Mouse (Mus musculus): Measurements from ENCODE around the gene Lamc3. TPM values are rescaled to one million over a fixed set of nuclear protein-coding genes. Genes with fewer than 3 reads are reported as not detected.

Gene Lamc3
- polyA plus RNA-seq (2017; shearing (Covaris generic)), result not detected

DNA sequence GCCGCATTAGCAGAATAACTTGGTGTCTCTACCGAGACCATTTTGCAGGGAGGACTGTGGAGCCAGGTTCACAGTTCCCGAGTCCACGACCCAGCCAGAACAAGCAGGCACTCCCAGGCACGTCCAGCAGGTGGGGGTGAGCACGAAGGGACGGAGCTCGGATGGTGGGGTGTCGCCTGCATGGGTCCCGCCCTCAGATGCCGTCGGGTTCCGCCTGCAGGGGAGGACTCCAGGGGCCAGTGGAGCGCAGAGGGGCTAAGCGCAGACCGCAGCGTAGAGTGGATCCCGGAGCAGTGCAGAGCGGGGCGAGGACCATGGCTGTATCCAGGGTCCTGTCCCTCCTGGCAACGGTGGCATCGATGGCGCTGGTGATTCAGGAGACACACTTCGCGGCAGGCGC is at the start of gene Lamc3:
TSS of gene Lamc3 (plus strand) at position 262 of the 400 bp plus-strand sequence.
- no peak for ATAC-seq

DNA sequence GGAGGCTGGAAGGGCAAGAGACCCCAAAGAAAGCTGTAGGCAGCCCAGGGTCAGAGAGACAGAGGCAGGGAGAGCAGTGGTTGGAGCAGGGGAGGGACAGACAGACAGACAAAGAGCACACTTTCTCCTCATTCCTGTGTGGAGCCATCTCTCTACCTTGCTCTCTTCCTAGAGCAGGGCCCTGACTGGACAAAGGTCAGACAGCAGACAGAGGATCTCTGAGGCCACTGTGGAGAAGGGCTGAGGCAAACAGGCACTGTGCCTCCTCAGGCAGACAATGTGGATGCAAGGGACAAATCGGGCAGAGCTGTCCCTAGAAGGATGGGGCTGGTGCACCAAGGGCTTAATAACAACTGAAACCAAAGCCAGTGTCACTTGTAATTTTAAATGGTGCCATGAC is 48.2 kb upstream of the Lamc3 start:
- no peak for ATAC-seq

DNA sequence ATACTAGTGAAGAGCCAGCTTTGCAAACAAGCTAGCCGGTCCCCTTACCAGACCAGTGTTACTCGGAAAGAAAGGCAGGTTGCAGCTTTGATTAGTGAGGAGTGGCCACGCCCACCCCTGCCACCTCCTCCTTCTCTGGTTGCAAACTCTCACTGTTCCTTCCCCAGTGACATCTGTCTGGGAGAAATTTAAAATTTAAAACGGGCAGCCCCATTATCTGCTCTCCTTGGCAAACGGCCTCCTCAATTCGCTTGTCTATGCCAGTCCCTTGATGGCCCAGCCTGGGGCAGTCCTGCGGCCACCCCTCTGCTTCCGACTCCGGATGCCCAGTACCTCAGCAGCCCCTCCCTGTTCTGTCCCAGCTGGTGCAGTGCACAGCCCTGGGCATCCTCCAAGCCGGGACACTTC is 42.4 kb upstream of the Lamc3 start:
- no peak for ATAC-seq

DNA sequence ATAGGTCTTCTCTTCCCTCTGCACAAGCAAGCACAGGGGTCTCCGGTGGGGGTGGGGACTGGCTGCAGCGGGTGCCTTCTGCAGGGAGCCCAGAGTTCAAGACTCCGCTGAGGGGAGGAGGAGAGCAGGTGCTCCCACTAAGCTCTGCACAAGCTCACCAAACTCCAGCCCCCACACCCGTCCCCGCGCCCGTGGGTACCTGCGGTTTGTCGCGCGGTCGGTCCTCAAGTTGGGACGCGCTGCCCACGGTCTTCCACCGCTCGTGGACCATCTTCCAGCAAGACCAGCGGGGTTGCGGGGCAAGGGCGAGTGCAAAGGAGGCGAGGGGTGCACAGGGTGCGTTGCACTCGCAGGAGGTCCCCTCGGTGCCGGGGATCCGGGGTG is 41.6 kb upstream of the Lamc3 start:
- no peak for ATAC-seq

DNA sequence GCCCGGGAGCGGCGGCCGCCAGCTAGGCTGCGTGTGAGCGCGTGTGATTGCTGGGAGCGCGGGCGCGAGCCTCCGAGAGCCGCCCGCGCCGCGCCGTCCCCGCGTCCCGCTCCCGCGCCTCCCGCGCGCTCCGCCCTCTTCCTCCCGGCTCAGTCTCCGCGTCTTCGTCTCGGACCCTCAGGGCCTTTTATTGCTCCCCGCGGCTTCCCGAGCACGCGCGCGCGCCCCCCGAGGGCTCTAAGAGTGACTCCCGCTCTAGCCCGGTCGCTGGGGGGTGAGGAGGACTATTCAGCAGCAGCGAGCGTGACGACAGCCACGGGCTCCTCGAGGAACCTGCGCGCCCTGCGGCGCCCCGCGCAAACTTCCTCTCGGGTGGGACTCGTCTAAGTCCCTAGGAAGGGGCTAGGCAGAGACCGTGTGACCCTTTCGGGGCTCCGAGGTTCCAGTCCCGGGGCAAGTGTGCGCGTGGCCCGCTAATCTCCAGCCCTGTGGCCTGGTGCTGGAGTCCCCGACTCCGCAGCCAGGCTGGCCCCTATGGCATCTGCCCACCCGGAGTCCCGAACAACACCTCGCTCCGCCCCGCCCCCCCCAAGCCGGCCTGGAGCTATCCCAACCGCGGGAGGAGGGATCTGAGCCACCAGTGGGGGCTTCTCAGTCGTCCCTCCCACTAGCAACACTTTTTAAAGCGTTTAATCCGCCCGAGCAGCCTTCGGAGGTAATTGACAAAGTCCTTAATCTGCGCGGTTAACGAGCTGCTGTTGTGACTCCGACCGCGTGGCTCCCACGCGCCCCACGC is 41.0 kb upstream of the Lamc3 start, which contains the start of gene Fibcd1:
TSS of gene Fibcd1 (minus strand) at position 110 of the 796 bp plus-strand sequence.
- ATAC-seq, result no peak

DNA sequence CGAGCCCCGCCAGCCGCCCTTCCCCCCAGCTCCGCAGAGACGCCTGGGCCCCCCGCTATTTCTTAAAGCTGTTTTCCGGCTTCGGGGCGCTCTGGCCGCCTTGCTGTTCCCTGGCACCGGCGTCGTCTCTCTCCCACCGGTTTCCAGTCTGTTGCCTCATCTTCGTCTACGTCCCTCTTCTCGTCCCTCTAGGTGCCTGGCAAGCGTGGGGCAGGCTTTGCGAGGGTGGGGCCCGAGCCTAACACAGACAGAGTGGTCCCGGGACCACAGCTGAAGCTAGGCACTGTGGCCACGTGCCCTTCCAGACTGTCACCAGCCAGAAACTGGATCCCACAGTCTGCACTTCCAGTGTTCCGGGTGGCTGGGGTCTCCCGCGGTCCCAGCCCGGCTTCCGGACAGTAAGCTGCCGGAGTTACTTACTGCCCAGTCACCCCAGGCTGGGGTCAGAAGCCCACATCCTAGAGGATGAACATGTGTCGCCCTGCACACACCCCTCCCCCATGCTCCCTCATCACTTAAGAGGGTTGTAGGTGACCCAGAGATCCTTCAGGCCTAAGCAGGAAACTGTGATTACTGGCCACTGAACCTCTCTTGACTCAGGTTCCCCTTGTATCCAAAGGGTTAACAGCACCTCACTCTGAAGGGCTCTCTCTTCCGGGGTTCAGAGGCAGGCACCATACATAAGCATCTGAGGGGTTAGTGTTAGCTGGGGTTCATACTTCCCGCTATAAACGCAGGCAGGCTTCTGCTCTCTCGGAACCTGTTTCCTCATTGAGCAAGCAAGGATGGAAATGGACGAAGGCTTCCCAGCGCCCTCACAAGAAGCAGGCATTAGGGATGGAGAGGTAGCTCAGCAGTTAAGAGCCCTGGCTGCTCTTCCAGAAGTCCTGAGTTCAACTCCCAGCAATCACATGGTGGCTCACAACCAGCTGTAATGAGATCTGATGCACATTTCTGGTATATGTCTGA is 40.1 kb upstream of the Lamc3 start:
- ATAC-seq, result no peak

DNA sequence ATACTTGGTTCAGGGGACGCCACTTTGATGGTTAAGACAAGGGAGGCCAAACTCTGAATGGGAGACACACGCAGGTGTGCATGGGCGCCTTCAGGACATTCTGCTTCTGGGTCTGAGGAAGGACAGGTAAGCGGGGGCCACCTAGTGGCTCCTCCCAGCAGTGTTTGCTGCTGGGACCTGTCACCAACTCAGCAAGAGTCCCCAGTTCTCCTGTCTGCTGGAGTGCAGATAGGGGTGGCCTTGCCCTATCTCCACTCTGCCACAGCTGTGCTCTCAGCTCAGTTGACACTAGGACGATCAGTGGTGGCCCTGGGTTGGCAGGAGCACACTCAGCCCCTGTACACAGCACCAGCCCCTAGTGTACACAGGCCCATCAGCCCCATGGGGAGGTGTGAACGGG is 39.2 kb upstream of the Lamc3 start:
- peak; percentile 61 for ATAC-seq

DNA sequence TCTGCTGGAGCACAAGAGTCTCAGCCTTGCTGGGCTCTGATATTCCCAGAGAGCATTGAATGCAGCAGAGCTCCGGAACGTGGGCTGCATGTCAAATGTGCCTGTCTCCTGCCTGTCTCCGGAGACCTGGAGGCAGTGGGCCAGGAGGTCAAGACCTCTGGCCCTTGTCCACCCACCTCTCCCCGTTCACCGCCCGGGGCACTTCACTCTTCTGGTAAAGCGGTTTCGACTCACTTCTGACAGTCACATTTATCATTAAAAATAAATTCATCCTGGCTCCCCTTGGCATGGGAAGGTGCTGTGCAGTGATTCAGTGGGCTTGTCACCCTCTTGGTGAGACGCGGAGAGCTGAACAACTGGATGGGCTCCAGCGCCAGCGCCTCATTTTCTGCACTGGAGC is 37.0 kb upstream of the Lamc3 start:
- no peak for ATAC-seq

DNA sequence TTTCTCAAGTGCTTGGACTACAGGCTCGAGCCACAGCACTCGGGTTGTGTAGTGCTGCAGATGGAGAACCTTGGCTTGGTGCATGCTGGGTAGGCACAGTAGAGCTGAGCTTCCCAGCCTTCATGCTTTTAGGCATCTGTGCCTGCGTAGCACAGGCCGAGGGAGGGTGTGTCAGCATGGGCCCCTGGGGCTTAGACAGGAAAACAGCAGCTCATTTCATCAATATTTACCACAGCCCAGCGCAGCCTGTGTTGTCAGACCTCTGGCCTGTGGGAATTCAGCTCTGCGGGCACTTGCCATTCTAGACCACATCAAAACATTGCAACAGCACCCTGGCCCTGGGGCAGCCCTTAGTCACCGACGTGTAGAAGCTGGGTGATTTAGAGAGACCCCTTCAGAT is 31.1 kb upstream of the Lamc3 start:
- no peak for ATAC-seq

DNA sequence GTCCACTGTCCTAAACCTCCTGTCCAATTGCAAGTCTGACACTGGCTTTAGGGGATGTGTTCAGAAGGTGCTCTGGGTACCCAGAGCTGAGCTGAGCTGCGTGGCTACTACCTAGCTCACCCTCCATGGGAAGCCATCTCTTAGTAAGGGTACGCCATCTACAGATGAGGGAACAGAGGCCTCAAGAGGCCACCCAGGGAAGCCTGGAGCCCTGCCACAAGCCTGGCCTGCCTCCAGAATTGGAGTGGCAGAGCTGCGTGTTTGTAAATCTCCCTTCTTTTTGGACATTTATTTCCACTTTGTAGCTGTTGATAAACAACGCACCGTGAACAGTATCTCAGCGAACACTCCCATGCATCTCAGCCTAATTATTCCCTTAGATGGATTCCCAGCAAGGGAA is 29.9 kb upstream of the Lamc3 start:
- ATAC-seq, result no peak

DNA sequence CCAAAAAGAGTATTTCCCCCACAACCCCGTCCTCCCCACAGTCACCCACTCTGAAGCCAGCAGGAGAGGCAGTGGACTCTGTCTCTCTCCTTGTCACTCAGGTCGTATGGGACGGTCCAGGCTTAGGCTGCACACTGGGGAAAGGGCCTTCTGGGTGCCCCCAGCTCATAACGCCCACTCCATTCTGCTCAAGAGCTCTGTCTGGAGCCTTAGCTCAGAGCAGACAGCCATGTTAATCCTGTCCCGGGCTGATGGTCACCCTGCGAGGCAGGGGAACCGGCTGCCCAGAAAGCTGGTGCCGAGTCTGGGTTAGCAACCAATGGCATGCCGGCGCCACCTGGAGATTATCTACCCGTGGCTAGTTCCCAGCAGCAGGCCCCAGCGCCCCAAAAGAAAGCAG is 28.6 kb upstream of the Lamc3 start:
- no peak for ATAC-seq

DNA sequence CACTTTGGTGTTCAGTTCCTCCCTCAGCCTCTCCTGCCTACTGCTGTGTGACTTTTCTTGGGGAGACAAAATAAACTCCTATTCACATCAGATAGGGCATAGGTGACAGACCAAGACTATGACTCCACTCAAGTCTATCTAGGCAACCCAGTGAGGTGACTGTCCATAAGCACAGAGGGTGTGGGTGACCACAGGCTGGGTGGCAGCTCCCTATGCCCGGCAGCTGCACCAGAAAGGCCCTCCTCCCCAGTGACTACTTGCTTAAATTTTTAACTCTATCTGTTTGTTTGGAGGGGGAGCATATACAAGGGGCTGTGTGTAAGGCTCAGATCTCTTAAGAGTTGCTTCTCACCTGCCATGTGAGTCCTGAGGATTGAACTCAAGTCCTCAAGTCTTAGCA is 24.2 kb upstream of the Lamc3 start:
- ATAC-seq, result no peak

DNA sequence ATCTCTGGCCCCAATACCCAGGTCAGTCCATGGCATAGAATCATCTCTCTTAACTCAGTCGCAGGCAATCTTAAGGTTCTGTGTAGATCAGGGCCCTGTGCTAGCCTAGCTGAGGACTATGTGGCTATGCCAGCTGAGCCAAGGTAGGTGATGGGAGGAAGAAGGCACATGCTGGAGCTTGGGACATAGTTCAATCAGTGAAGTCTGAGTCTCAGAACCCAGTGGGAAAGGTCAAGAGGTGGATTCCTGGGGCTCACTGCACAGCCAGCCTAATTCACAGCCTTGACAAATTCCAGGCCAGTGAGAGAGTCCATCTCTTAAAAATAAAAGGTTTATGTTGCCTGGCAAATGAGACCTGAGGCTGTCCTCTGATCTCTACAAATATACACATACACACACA is 23.3 kb upstream of the Lamc3 start:
- no peak for ATAC-seq

DNA sequence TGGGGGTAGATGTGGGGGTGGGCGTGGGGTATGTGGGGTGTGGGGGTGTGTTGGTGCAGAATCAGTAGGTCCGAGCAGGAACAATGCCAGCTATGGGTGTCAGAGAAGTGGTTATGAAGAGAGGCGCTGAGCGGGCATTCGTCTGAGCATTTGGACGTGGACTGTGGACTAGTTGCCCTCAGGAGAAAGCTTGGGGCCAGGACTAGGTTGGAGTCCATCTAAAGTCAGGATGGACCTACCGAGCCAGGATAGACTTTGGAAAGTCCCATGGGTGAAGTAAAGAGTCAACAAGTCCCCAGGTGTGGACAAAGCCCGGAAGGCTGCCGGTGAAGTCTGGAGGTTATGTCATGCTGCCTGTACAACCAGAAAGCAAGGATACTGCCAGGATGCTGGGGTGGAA is 22.2 kb upstream of the Lamc3 start:
- ATAC-seq, result no peak

DNA sequence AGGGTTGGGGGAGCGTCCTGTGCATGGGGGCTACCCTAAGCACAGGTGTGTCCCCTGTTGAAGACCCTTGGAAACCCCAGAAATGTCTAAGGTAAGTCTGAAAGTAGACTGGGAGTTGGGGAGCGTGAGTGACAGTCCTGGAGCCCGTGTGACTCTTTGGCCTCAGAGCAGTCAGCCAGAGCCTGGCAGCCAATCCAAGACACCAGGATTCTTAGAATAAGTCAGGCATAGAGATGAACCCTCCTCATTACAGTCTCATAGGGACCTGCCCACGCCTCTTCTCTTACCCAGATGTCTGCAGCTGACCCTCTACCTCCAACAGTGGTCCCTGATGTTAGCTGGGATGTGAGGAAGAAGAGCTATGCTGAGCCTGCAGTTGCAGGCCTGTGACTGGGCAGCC is 21.8 kb upstream of the Lamc3 start:
- ATAC-seq, result no peak

DNA sequence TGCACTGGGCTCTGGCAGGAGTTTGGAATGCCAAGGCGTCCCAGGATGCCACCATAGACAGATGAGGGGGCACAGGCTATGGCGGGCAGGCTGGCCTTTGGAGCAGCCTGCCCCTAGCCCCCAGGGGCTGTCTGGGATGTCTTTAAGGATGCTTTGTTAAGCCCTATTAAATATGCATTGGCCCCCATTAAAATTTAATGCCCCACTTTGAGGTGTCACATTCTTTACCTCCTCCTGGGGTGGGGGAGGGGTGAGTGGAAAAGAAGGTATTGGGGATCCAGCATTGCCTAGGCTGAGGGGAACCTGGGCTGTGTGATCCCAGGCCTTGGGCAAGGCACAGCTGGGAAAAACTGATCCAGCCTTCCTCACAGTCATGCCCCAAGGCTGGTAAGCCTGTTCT is 21.3 kb upstream of the Lamc3 start:
- no peak for ATAC-seq

DNA sequence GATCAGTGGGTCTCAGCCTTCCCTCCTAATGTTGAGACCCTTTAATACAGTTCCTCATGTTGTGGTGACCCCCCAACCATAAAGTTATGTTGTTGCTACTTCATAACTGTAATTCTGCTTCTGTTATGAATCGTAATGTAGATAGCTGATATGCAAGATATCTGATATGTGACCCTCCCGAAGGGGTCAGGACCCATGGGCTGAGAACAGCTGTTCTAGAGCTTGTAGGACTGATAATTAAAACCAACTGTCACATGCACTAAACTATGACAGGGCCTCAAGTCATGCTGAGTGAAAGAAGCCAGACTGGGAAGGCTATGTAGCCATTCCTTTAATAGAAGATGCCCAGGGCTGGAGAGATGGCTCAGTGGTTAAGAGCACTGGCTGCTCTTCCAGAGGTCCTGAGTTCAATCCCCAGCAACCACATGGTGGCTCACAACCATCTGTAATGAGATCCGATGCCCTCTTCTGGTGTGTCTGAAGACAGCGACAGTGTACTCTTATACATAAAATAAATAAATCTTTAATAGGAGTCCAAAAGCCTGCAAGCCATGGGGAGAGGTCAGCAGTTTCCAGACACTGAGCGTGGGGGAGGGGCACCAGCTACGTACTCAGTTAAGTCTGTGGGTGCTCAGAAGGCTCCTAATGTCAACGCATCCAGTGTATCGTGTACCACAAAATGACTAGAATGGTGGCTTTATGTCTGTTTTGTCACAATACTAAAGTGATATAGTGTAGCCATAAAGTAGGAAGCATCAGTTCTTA is 19.1 kb upstream of the Lamc3 start:
- no peak for ATAC-seq

DNA sequence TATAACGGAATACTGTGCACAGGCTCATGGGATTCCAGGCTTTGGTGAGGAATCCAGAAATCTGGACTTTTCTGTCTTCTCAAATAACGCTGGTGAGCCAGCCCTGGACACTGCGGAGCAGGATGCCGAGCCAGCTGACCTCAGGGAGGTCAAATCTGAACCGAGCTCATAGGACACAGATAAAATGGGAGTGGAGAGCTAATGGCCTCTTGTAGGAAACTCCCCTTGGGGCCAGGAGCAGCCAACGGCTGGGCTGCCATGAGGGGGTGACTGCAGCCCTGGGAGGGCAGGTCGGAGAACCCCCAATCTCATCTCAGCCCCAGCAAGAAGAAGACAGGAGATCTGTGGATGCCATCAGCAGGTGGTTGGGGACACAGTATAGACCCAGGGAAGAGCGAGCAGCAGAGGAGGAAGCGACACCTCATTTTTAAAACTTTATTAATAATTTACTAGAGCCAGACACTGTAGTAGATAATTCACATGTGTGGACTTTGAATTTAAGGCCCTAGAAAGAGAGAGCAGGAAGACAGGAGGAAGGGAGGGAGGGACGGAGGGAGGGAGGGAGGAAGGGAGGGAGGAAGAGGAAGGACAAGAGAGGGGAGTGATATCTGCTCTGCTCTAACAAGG is 18.4 kb upstream of the Lamc3 start:
- ATAC-seq, result no peak

DNA sequence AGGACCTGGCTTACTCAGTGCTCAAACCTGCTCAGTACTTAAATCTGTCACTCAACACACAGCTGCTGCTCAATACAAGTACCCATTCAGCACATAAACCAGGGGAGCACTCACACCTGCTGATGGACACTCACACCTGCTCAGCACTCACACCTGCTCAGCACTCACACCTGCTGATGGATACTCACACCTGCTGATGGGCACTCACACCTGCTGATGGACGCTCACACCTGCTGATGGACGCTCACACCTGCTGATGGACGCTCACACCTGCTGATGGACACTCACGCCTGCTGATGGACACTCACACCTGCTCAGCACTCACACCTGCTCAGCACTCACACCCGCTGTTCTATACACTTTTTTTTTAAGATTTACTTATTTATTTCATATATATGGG is 17.4 kb upstream of the Lamc3 start:
- no peak for ATAC-seq

DNA sequence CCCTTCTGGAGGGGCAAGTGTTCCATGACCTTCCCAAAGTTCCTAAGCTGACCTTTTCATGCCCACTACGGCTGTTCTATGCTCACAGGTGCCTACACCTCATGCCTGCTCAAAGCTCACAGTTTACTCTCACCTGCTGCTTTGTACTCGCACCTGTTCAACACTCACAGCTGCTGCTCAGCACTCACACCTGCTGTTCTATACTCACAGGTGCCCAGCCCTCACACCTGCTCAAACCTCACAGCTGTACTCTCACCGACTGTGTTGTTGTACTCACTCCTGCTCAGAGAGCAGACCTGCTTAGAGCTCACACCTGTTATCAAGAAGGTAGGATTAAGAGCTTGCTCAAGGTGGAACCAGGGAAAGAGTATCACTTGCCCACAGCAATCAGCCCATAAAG is 16.4 kb upstream of the Lamc3 start:
- no peak for ATAC-seq

DNA sequence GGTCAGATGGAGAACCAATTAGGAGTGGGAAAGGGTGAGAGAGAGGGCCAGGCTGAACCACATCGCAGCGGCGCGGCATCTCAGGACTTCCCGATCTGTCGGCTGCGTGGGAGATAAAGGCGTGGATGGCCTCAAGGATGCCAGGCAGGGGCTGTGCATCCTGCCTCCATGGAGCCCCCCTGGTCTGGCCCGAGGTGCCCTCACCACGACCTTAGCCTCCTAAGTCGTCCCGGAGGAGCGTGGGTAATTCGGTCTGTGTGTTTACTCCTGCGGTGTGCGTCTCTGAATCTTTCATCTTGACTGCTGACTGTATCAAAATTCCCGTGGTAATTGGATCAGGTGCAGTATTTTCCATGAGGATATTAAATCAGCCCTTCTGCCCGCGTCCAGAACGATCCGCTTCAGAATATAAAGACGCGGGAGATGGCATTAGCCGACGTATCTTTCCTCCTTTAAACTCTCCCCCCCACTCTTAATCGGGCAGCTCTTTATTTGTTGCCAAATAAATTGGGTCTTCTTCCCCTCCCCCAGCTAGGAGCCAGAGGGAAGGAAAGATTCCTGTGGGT is 12.7 kb upstream of the Lamc3 start:
- no peak for ATAC-seq

DNA sequence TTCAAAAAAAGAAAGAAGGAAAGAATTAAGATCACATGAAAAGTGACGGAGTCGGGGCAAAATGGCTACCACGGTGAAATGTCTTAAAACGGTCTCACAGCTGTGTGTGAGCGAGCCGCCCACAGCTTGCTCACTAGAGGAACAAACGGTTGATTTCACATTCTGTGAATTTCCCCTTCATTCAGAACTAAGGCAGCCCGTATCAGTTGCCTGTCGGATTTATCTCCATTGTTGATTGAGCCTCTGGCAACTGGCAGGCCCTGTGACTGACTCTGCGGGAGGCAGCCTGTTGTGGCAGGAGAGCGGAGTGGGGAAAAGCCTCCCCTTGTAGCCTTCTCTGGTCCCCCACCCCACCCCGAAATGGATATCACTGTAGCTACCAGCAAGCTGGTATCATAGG is 10.6 kb upstream of the Lamc3 start:
- no peak for ATAC-seq

Data from activated CD4-positive, CD25-positive, alpha-beta regulatory T cell, adult 4 months (primary cell).